Mouse (Mus musculus) olfactory bulb, adult 2 months (tissue): ENCODE results near the gene Ccdc134.

Experiments used
- CTCF ChIP-seq: fragments of 200-500 bp; IDR thresholded peaks from 2 replicates; pipeline ENCODE4 v1.5.1; 2012; ENCODE audit warnings: low read depth, mild to moderate bottlenecking, low read length, moderate library complexity; ENCODE audit not compliant: insufficient read depth
- POLR2A ChIP-seq: fragments of 200-500 bp; IDR thresholded peaks from 2 replicates; pipeline ENCODE4 v1.6.1; 2012; ENCODE audit warnings: mild to moderate bottlenecking, low read depth, low read length, moderate library complexity; ENCODE audit not compliant: insufficient read depth

DNA sequence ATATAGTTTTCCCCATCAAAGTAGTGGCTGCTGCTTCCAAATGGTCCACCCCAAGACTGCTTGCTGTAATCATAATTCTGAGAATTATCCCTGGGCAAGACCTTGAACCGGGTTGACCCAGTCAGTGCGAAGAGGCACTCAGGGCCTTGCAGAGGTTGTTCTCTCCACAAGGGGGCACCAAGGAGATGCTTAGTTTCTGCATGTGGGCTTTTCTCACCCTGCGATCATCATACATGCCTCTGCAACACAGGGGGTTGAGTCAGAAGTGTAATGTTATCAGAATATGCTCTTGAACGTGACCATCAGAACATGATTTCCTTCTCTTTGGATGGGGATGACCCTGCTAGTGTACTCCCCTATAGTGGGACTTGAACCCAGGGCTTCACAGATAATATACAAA, 10.8 kb downstream of the Ccdc134 start:
- peak; percentile 55 for TF ChIP-seq CTCF
- TF ChIP-seq POLR2A: no peak
